Mouse (Mus musculus) cerebellum, adult 9-10 months (tissue): Measurements from ENCODE around the gene Sqor.

Experiments used
- DNase-seq: peaks from one replicate; pipeline ENCODE4 v3.0.0; 2022

Gene Sqor

DNA sequence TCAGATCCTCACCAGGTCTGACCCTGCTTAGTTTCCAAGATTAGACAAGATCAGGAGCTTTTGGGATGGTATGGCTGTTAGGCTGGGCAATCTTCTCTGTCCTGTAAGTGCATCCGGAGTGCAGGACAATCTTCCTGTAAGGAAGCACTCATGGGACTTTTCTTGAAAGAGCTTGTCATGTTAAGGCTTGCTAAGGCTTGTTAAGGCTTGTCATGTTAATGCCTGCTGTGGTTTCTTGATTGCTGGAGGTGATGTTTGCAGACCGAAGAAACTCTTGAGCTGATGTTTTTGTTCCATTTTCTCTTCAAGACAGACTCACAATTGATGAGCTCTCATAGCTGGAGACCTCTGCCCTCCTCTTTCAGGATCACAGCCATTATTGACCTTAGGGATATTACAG, 21.1 kb downstream of the Sqor start:
- no peak for DNase-seq

- DNase-seq = no peak
Observed at GRCm38 (mm10) chr2:122789311-122789710, 24.3 kb downstream of the Sqor start.

GRCm38 (mm10) chr2:122789730-122790129, 24.7 kb downstream of the Sqor start:
- no peak for DNase-seq

DNA sequence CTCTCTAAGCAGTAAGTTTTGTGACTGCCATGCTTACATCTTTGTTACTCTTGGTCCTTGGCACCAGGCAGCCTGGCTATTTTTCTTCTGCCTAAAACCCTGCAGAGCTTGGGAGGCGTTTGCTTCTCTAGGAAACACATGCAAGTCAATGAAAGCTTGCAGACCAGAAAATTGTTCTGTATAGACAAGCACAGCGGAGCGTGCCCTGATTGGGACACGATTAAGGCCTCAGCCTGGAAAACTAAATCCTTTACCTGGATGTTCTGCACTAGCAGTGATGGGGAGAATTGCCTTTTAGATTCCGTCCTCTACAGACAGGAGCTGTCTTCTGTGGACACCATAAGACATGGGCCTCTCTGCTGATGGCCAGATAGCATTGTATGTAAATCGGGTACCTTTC, 39.4 kb downstream of the Sqor start:
- no peak for DNase-seq

DNA sequence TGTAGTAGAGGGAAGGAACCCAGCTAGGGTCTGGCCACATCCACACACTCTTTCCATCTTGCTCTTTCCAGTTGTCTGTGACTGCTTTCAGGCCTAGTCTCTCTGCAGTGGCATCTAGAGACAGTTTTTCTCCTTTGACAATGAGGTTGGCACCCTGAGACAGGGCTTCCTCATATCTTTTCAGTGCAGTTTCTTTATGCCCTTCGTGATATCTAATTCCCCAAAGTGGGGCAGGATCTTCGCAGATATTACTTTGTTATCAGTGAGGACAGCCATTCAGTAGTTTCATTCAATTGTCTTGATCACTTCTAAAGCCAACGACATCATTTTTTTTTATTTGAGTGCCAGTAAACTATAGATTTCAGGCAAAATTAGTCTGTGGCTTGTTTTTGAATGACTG, 41.0 kb downstream of the Sqor start:
- no peak for DNase-seq

DNA sequence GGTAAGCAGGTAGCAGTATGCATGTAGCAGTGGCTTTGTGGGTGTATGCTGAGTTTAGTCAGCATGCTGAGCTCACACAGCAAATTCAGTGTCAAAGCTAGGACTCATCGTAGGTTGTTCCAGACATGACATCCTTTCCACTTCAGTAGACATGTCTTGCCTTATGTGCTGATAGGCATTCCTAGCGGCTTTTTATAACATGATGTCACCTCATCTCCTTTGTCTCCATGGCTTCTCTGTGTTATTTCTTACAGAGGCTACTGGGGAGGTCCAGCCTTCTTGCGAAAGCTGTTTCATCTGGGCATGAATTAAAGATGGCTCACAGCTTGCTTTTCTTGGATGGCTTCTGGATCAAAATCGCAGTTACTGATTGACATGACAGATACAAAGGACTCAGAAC, 44.0 kb downstream of the Sqor start:
- no peak for DNase-seq

- DNase-seq = no peak
Observed at GRCm38 (mm10) chr2:122816986-122817385, 51.9 kb downstream of the Sqor start.

DNA sequence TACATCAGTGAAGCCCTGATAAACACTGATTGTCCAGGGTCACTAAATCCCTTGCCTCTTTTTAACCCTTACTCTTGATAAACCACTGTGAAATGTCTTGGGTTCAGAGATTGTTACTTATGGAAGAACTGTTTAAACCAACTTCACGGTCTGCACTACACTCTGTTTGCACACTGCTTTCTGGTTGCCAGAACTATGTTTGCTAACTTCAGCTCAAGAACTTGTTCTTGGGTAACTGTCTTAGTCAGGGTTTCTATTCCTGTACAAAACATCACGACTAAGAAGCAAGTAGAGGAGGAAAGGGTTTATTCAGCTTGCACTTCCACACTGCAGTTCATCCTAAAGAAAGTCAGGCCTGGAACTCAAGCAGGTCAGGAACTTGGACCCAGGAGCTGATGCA, 56.2 kb downstream of the Sqor start:
- no peak for DNase-seq

- peak; percentile 27 for DNase-seq
Observed at GRCm38 (mm10) chr2:122825406-122826236, 60.6 kb downstream of the Sqor start.

DNA sequence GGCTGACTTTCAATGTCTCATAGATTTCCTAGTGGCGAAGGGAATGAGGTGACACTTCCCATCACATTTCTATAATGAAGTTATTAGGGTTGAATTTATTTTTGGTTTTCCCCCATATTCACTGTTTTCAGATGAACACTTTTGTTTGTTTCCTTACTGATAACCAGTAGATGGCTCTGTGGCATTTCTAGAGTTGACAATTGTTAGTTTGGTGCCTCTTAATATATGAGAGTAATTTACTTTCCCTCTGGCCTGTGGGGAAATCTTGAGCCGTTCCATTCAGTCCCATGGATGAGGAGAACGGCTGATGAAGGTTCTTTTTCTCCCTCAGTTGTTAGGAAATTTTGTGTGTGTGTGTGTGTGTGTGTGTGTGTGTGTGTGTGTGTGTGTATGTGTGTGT, 61.3 kb downstream of the Sqor start:
- peak; percentile 1 for DNase-seq

DNA sequence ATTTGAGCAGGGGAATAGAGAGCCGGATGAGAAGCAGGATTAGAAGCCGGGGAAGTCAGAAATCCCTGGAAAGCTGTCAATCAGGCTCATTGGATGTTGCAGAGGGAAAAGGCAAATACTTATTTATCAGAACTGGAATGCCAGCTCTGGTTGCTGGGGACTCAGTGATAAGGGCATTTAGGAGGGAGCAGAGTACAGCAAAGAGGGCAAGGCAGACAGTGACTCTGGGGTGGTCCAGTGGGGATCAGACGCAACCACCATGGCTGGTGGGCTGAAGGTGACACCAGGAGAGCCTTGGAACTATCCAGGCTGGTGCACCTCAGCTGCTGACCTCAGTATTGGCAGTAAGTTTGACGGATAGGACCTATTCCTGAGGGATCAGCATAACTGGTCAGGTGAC, 89.6 kb downstream of the Sqor start:
- DNase-seq = no peak

GRCm38 (mm10) chr2:122855354-122855753, 90.3 kb downstream of the Sqor start:
- DNase-seq = no peak
